Mouse (Mus musculus) embryonic fibroblast, embryonic 13.5 days (primary cell): ENCODE results near the gene Mpp3. TPM values are rescaled to one million over a fixed set of nuclear protein-coding genes. Genes with fewer than 3 reads are reported as not detected.

Experiments used
- H3K27ac ChIP-seq: 2 replicates; pipeline ENCODE4 v1.5.1; 2012; ENCODE audit warnings: low read length, control low read depth, inconsistent platforms; ENCODE audit not compliant: insufficient read depth
- H3K4me1 ChIP-seq: 2 replicates; pipeline ENCODE4 v1.6.1; 2011; ENCODE audit warnings: low read length; ENCODE audit not compliant: control insufficient read depth, insufficient read depth
- H3K4me3 ChIP-seq: 2 replicates; pipeline ENCODE4 v1.5.1; 2011; ENCODE audit warnings: mild to moderate bottlenecking, control low read depth, low read length; ENCODE audit not compliant: insufficient read depth
- CTCF ChIP-seq: IDR thresholded peaks from 2 replicates; pipeline ENCODE4 v1.5.1; 2011; ENCODE audit warnings: mild to moderate bottlenecking, control low read depth, low read length, moderate library complexity, borderline replicate concordance; ENCODE audit not compliant: insufficient read depth
- POLR2A ChIP-seq: IDR thresholded peaks from 2 replicates; pipeline ENCODE4 v1.6.1; 2011; ENCODE audit warnings: low read depth, mild to moderate bottlenecking, control low read depth, low read length, moderate library complexity
- polyA plus RNA-seq: library from polyadenylated mRNA; stranded (reverse); fragments of >200 nt; gene quantifications from 2 replicates; pipeline ENCODE4 v1.2.4, GENCODE M21; 2011; ENCODE audit warnings: low read depth; ENCODE audit not compliant: missing spikeins, insufficient read length

The Mpp3 gene
- polyA plus RNA-seq, 1 experiment, result 0.42 TPM

GRCm38 (mm10) chr11:102053183-102053582 lies 24.9 kb upstream of the Mpp3 start:
- Histone ChIP-seq H3K4me3 (no peak overlapping the region), H3K4me1 (no peaks in the 10 kb centered on the region)
- TF ChIP-seq POLR2A, result no peak
- TF ChIP-seq CTCF, result no peak

DNA sequence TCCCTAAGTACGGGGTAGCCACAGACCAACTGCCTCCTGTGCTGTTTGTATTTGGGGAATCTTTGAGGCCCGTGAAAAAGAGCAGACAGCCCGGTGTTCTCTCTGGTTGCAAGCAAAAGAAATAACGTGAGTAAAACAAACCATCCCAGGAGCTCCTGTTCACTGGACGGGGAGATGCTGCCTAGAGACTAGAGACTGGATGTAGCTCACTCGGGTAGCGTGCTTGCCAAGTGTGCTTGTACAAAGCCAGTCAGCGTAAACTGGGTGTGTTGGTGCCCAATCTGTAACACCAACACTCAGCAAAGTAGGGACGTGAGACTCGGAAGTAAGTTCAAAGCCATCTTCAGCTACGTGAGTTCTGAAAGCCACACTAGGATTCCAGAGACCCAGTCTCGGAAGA lies 24.4 kb upstream of the Mpp3 start:
- TF ChIP-seq POLR2A, result no peak
- no peak for TF ChIP-seq CTCF
- Histone ChIP-seq H3K4me3 (no peak overlapping the region), H3K4me1 (no peaks in the 10 kb centered on the region), H3K27ac (no peak overlapping the region)

More at GRCm38 (mm10) chr11:102053183-102053582, 24.9 kb upstream of the Mpp3 start:
- no peak overlapping the region for H3K27ac ChIP-seq

- Histone ChIP-seq H3K4me3 (no peak overlapping the region), H3K27ac (no peak overlapping the region)
- TF ChIP-seq CTCF (no peak), POLR2A (no peak)
These were observed 23.7 kb upstream of the Mpp3 start for GRCm38 (mm10) chr11:102051954-102052353.

DNA sequence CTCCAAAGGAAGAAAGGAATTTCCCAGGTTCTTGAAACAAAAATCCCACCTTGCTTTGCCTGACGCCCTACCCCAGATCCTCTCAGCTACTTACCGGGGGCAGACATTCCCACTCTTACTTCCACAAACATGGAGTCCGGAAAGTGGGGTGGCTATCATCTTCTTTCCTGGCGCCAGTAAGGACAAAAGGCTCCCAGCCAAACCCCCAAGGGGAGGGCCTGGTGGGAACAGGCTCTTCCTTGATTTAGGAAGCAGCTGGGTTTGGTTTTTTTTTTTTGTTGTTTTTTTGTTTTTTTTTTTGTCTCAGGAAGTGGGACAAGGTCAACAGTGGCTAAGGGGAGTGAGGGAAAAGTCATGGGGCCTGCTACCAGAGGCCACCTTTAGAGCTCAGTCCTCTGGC lies 23.3 kb upstream of the Mpp3 start:
- TF ChIP-seq POLR2A, result no peak
- TF ChIP-seq CTCF, result no peak
- no peaks in the 10 kb centered on the region for H3K4me1 ChIP-seq
- no peak overlapping the region for H3K4me3 ChIP-seq
- H3K27ac ChIP-seq, result no peak overlapping the region

More at GRCm38 (mm10) chr11:102051954-102052353, 23.7 kb upstream of the Mpp3 start:
- no peaks in the 10 kb centered on the region for H3K4me1 ChIP-seq

DNA sequence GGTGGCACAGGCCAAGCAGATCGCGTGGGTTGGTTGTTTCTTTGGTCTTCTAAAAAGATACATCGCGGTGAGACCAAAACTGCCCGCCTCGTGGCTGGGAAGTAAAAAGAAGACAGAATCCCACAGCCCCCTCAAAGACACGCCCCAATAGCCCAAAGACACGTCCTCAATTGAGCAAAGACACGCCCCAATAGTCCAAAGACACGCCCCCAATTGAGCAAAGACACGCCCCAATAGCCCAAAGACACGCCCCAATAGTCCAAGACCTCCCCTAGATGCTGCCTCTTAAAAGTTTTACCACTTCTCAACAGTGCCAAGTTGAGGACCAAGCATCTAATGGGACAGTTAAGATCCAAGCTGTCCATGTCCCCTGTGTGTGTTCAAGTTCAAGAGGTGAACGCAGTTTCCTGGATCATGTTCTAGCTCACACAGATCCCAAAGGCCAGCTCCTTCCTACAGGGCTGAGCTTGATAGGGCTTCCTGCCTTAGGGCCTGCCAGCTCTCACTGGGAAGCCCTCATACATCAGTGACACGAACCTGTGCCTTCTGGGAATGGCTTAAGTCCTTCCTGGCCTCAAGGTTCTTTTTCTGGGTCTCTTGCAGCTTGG lies 21.7 kb upstream of the Mpp3 start:
- Histone ChIP-seq H3K4me3 (no peak overlapping the region), H3K27ac (no peak overlapping the region), H3K4me1 (no peaks in the 10 kb centered on the region)
- no peak for TF ChIP-seq POLR2A
- TF ChIP-seq CTCF, result no peak

GRCm38 (mm10) chr11:102046607-102047006 lies 18.3 kb upstream of the Mpp3 start:
- no peak overlapping the region for H3K4me3 ChIP-seq
- TF ChIP-seq POLR2A, result no peak
- no peak for TF ChIP-seq CTCF
- H3K4me1 ChIP-seq, result no peaks in the 10 kb centered on the region
- H3K27ac ChIP-seq, result no peak overlapping the region

DNA sequence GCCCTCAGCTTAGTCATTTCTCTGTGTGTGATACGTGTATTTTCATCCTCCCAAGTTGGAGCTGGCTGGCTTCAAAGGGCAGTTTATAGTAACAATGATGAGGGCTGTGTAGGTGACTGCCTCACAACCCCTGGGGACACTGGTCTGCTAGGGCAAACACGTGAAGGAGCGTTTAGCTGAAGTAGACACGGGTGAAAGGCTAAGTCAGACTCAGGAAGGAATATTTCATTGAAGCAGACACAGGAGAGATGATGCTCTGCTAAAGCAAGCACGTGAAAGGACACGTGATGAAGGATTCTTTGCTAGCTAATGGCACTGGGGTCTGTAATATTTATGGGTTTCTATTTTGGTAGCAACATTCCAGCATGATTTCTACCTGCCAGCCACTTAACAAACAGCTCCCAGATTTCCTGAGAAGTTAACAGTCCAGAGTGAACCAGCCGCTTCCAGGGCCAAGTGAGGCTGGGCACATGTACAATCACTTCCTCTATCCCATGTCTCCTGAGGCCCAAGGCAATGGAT lies 16.5 kb upstream of the Mpp3 start:
- Histone ChIP-seq H3K27ac (no peak overlapping the region), H3K4me3 (no peak overlapping the region), H3K4me1 (no peaks in the 10 kb centered on the region)
- TF ChIP-seq CTCF, result no peak
- no peak for TF ChIP-seq POLR2A

- no peak overlapping the region for H3K4me3 ChIP-seq
- TF ChIP-seq POLR2A (no peak), CTCF (no peak)
- no peaks in the 10 kb centered on the region for H3K4me1 ChIP-seq
- no peak overlapping the region for H3K27ac ChIP-seq
These were observed 15.1 kb upstream of the Mpp3 start for GRCm38 (mm10) chr11:102043381-102043780.

DNA sequence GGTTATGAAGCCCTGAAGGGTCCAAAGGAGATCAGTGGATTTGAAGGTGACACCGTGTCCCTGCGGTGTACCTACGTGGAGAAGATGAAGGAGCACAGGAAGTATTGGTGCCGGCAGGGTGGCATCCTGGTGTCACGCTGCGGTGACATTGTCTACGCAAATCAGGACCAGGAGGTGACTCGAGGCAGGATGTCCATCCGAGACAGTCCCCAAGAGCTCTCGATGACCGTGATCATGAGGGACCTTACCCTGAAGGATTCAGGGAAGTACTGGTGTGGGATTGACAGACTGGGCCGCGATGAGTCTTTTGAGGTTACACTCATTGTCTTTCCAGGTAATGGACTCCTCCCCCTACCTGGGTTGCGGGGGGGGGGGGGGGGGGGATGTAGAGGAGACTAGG lies 14.7 kb upstream of the Mpp3 start:
- TF ChIP-seq CTCF, result no peak
- no peak for TF ChIP-seq POLR2A
- Histone ChIP-seq H3K4me3 (no peak overlapping the region), H3K27ac (no peak overlapping the region), H3K4me1 (no peaks in the 10 kb centered on the region)

DNA sequence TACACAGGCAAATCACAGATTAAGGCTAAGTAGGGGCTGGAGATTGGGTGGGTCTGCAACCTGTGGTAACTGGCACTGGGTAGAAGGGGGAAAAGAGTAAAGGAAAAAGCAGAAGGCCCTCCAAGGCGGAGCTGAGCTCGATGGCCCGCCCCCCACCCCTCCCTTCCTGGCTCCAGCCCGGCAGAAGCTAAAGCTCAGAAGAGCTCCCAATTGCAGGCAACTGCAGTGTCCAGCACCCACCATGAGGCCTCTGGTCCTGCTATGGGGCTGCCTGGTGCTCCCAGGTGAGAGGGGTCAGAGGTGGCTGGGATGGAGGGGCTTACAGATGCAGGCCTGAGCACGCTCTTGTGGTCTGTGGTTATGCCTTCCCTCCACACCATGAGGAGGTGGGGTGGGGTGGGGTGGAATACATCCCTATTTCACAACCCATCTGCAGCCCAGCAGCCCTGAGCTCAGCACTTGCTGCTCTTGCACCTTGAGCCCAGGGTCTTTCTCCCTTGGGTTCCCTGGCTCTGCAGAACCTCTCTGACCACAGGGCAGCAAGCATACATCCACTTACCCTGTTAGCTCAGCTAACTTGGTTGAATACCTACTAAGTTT lies 13.2 kb upstream of the Mpp3 start, which contains the start of gene Cd300lg:
Cd300lg (plus strand) TSS at position 160 of the 600 bp plus-strand sequence.
- Histone ChIP-seq H3K4me1 (no peaks in the 10 kb centered on the region), H3K4me3 (no peak within 1 kb of the TSS), H3K27ac (no peak within 1 kb of the TSS)
- TF ChIP-seq POLR2A, result no peak
- TF ChIP-seq CTCF, result no peak
